Mouse (Mus musculus): ENCODE measurements around the gene Gm10135.

DNA sequence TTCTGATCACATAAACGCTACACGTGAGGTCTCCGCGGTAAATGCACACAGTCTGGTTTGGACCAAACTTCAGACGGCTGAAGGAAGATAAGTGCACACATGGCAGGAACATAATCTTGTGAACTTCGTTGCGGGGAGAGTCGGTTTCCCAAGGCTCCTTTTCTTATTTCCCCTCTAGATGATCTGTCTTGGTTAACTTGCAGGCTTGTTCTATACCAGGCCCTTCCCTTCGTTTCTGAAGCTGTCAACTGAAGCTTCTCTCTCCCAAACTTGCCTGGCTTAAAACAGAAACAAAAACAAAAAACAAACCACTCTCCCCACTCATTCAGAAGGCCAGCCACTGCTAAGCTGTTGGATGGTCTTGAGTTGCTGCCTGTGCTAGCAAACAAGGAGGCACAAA lies 40.2 kb upstream of the Gm10135 start:
- TF ChIP-seq CTCF (IDR thresholded peaks at IDR 0.05; ENCODE audit: low read depth, low read length) (no peak), POLR2A (IDR thresholded peaks at IDR 0.05; ENCODE audit: extremely low read depth, insufficient read depth, low read length) (no peak)

Data from liver, adult 2 months (tissue).